Mouse (Mus musculus): ENCODE results near the gene Meis2. TPM values are rescaled to one million over a fixed set of nuclear protein-coding genes. Genes with fewer than 3 reads are reported as not detected.
A peak's percentile ranks its signal among the peaks of the same experiment; 100 is the strongest.

The Meis2 gene
- polyA plus RNA-seq, 1 experiment from 2014 or later: 53.0 TPM

DNA sequence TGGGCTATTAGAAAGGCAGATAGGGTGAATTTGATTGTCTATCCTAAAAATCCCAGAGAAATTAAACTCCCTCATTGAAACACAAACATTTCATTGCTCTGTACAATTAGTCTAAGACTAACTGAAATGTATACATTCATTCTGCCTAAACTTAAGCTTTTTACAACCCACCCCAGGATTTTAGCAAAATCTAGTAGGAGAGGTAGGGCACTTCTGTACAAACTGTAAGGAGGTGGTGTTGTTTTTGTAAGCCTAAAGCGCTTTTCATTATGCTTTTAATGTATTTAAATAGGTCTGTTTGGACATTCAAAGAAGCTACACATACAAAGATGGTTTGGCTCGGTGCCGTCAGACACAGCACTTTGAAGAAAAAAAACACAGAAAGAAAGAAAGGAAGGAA, 8.4 kb upstream of the Meis2 start:
- ATAC-seq (ENCODE audit: insufficient read depth, low FRiP score, low read depth): no peak
- 38% methylated on average over 3 of the region's 3 CpGs for WGBS
- Histone ChIP-seq H3K9me3 (no peaks in the 10 kb centered on the region), H3K36me3 (no peaks in the 10 kb centered on the region), H3K4me2 (peak overlapping the region; percentile 72; the same call in 1 of the 2 replicates), H3K4me3 (replicated peaks) (no peak overlapping the region), H3K27ac (no peak overlapping the region), H3K4me1 (no peaks in the 10 kb centered on the region), H3K27me3 (replicated peaks) (no peaks in the 10 kb centered on the region), H3K9ac (no peak overlapping the region)

DNA sequence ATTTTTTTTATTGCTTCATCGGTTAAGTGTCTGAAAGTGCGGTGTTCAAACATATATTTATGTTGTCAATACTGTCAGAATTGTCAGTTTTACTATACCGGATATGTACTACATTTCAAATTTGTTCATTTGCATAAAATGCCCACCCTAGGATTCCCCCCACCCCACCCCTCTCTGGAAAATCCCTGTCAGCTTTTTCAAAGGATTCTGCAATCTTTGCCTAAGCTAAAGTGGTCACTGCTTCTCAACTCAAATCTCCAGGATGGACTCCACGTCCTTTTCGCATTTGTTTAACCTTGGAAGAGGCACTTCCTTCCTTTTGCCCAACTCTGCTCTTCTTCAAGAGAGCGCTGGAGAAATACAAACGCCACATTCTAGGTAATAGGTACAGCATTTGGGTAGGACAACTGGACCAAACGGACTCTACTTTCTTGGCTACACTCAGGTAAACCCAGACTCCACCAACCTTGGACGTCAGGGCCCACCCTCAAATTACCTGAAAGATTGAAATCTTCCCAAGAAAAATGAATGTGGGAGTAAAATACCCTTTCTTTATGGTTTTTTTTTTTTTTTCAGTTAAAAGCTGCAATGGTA, 7.8 kb upstream of the Meis2 start:
- no peaks in the 10 kb centered on the region for H3K4me1 ChIP-seq
- H3K27me3 ChIP-seq (replicated peaks): no peaks in the 10 kb centered on the region
- no peak overlapping the region for H3K9ac ChIP-seq
- H3K27ac ChIP-seq: peak overlapping the region; percentile 35; the same call in 1 of the 2 replicates
- no peaks in the 10 kb centered on the region for H3K36me3 ChIP-seq
- H3K4me2 ChIP-seq: 0 out of 2 replicates have a peak overlapping the region, but pooled peaks have one; percentile 14
- ATAC-seq (ENCODE audit: insufficient read depth, low FRiP score, low read depth): no peak
- H3K9me3 ChIP-seq: no peaks in the 10 kb centered on the region
- H3K4me3 ChIP-seq (replicated peaks): no peak overlapping the region
- WGBS: 38% methylated on average over 9 of the region's 9 CpGs

DNA sequence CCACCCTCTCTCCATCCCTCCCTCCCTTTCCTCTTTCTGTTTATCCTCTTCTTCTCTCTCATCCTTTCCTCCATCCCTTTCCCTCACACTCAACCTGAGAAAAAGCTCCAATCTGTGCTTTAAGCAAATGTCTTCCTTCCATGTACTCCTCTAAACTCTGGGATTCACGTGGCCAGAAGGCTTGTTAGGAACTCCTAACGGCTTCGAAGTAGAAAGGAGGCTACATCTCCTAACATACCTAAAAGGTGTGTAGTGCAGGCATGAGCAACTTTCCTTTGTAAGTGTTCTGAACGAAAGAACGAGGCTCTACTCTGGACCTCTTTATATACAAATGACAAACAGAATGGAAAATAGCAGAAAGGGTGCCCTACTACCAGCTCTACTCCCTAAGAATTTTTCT, 7.1 kb upstream of the Meis2 start:
- 28% methylated on average over 5 of the region's 5 CpGs for WGBS
- Histone ChIP-seq H3K4me3 (replicated peaks) (peak overlapping the region; percentile 69), H3K9me3 (no peaks in the 10 kb centered on the region), H3K27ac (peak overlapping the region; percentile 55; the same call in 1 of the 2 replicates), H3K4me1 (no peaks in the 10 kb centered on the region), H3K36me3 (no peaks in the 10 kb centered on the region), H3K4me2 (peak overlapping the region; percentile 71), H3K27me3 (replicated peaks) (no peaks in the 10 kb centered on the region), H3K9ac (no peak overlapping the region)
- ATAC-seq (ENCODE audit: insufficient read depth, low FRiP score, low read depth): no peak

DNA sequence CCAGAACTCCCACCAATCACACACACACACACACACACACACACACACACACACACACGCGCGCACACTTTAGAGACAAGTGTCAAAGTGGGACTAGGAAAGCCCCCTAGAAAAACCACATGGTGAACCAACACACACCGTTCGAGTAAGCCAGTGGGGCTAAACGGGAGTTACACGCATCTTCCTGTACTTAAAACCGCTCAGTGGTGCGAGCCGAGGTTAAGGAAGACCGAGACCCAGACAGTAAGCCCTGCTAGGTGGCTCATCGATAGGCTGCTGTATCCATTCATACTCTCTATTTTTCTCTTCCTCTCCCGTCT, 6.6 kb upstream of the Meis2 start:
- Histone ChIP-seq H3K27me3 (replicated peaks) (no peaks in the 10 kb centered on the region), H3K27ac (peak overlapping the region; percentile 55; the same call in 1 of the 2 replicates), H3K9ac (no peak overlapping the region), H3K36me3 (no peaks in the 10 kb centered on the region), H3K4me3 (replicated peaks) (peak overlapping the region; percentile 69), H3K9me3 (no peaks in the 10 kb centered on the region), H3K4me1 (no peaks in the 10 kb centered on the region), H3K4me2 (peak overlapping the region; percentile 71)
- no peak for ATAC-seq (ENCODE audit: insufficient read depth, low FRiP score, low read depth)
- 13% methylated on average over 13 of the region's 13 CpGs for WGBS

DNA sequence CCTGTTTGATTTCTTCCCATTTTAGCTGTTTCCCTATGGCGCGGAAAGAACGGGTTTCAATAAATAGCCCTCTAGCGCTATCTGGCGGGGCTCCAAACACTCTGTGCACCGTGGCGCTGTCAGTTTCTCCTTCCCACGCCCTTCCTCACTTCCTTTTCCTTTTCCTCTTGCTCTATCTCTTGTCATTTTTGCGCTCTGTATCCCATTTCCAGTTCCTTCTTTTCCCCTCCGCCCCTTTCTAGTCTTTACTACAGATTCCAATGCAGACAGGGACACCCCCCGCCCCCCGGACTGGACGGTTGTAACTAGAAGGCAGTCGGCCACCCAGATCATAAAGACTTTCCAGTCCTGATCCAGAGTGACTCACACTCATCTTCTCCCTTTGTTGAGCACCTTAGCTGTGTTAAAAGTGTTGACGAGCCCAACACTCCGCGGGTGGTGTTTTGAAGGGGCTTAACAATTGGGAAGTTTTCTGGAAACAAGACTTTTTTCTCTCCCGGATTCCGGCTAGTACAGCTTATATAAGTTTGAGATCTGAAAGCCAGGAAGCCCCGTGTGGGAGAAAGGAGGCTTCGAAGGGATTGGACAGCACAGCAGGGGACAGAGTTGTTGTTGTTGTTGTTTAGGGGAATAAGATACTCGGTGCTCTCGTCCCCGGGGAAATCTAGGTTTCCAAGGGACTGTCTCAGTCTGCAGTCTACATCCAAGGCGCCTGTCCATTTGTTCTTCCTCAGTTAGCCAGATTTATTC, 6.1 kb upstream of the Meis2 start:
- 4% methylated on average over 25 of the region's 25 CpGs for WGBS
- no peaks in the 10 kb centered on the region for H3K4me1 ChIP-seq
- H3K4me2 ChIP-seq: peak overlapping the region; percentile 71
- no peaks in the 10 kb centered on the region for H3K27me3 ChIP-seq (replicated peaks)
- H3K27ac ChIP-seq: peak overlapping the region; percentile 55; the same call in 1 of the 2 replicates
- peak overlapping the region; percentile 69 for H3K4me3 ChIP-seq (replicated peaks)
- H3K9ac ChIP-seq: peak overlapping the region; percentile 25; the same call in 1 of the 2 replicates
- H3K36me3 ChIP-seq: no peaks in the 10 kb centered on the region
- ATAC-seq (ENCODE audit: insufficient read depth, low FRiP score, low read depth): no peak
- H3K9me3 ChIP-seq: no peaks in the 10 kb centered on the region

DNA sequence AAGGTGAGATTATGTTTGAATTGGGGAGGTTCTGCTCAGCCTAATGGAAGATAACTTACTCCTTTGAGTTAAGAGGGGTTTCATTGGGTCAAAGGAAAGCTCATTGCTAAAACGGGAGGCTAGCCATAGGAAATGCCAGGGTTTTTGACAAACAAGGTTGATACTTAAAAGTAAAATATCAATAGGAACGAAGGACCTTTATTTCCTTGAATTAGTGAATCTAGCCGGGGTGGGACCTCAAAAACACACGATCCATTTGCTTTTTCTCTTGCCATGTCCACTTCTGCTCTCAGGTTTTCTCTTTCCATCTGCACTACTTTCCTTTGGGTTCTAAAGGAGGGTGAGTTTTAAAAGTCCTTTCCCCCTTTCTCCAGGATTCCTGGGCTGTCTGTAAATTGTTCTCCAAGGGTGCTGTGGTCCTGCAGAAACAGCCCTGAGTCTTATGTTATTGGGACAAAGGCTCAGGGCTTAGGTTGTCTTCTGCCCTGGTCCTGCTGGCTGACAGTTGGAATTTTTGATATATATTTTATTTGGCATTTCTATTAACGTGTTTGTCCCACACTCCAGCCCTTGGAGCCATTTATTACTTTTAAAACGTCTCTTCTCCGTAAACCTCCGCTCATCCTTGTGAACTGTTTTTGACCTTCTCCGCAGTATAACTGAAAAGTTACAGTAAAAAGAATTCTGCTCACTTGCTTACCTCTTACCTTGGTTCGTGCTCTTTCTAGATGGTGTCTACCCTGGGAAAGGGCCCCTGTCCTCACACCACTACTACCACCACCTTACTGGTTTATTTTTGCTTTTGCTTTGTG, 5.2 kb upstream of the Meis2 start:
- Histone ChIP-seq H3K27ac (peak overlapping the region; percentile 55), H3K4me2 (peak overlapping the region; percentile 71), H3K27me3 (replicated peaks) (no peaks in the 10 kb centered on the region), H3K36me3 (no peaks in the 10 kb centered on the region), H3K4me3 (replicated peaks) (peak overlapping the region; percentile 69), H3K4me1 (no peaks in the 10 kb centered on the region), H3K9me3 (no peaks in the 10 kb centered on the region), H3K9ac (no peak overlapping the region; the same call in 1 of the 2 replicates)
- 22% methylated on average over 10 of the region's 10 CpGs for WGBS
- ATAC-seq (ENCODE audit: insufficient read depth, low FRiP score, low read depth): no peak

DNA sequence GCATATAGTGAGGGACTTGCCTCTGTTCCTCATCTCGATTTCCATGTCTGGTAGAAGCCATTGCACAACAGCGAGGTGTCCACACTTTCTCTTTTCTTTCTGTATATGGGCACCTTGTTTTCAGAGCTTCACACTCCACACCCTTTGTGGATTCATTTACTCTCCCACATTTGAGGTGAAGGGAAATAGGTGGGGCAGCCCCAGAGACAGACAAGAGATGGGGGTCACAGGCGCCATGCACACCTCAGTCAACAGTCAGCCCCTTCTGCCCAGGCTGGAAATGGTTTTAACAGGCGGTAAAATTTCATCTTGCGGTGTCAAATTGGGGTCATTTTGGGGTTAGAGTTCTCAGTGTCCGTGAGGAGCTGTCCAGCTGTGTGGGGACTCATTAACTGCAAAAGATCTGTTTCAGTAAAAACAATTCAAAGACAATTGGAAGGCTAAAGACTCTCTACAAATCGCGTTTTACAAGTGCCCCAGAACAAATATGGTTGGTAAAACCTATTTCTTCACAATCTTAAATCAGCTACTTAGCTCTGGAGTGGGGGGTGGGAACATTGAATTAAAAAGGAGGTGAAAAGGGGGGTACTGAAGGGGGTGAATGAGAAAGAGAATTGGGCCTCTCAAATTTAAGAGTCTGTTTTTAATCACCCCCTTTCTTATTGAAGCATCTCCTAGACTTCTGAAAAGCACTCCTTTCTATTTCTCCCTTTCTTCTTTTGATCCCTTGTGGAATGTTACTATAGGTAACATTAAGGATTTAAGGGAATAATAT, 4.0 kb upstream of the Meis2 start:
- no peaks in the 10 kb centered on the region for H3K4me1 ChIP-seq
- H3K9ac ChIP-seq: peak overlapping the region; percentile 25; the same call in 1 of the 2 replicates
- no peaks in the 10 kb centered on the region for H3K9me3 ChIP-seq
- WGBS: 20% methylated on average over 8 of the region's 8 CpGs
- H3K4me3 ChIP-seq (replicated peaks): peak overlapping the region; percentile 69
- H3K36me3 ChIP-seq: no peaks in the 10 kb centered on the region
- no peaks in the 10 kb centered on the region for H3K27me3 ChIP-seq (replicated peaks)
- peak overlapping the region; percentile 61 for H3K27ac ChIP-seq
- ATAC-seq (ENCODE audit: insufficient read depth, low FRiP score, low read depth): no peak
- peak overlapping the region; percentile 71 for H3K4me2 ChIP-seq

DNA sequence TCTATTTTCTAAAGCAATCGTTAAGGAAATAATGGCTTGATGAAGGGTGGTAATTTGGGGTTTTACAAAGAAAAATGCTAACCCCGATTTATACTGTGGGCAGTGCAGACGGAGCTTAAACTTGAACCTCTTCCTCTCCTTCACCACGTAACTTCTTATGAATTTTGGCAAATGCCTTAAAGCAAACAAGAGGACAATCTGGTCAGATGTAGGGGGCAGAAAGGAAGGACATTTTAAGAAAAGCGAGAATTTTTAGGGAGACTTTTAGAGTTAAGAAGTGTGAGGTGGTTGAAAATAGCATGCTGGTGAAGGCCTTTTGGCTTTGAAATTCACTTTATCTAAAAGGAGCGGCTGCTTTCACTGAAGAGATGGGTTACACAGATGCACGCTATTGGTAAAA, 3.3 kb upstream of the Meis2 start:
- Histone ChIP-seq H3K9me3 (no peaks in the 10 kb centered on the region), H3K9ac (peak overlapping the region; percentile 25; the same call in 1 of the 2 replicates), H3K4me3 (replicated peaks) (peak overlapping the region; percentile 69), H3K4me1 (no peaks in the 10 kb centered on the region), H3K27ac (peak overlapping the region; percentile 61; the same call in 1 of the 2 replicates), H3K4me2 (peak overlapping the region; percentile 71), H3K36me3 (no peaks in the 10 kb centered on the region), H3K27me3 (replicated peaks) (no peaks in the 10 kb centered on the region)
- ATAC-seq (ENCODE audit: insufficient read depth, low FRiP score, low read depth): no peak
- WGBS: 25% methylated on average over 7 of the region's 7 CpGs

DNA sequence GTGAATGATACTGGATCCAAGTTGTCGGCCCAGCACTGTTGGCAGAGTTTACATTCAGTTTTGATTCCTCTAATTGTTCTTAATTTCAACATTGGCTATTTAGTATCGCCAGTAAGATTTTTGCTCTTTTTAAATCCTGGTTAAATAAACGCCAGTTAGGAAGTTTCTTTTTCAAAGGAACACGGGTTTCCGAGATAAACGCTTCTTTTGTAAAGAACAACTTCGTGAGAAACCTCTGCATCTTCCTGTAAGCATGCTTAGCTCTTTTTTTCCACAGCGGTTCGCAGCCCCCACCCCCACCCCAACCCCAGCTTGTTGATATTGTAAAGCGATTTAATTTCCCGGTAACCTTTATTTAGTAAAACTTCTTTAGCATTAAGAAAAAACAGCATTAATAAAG, 2.8 kb upstream of the Meis2 start:
- WGBS: 10% methylated on average over 11 of the region's 11 CpGs
- Histone ChIP-seq H3K27ac (peak overlapping the region; percentile 99), H3K4me1 (no peaks in the 10 kb centered on the region), H3K27me3 (replicated peaks) (no peaks in the 10 kb centered on the region), H3K9ac (peak overlapping the region; percentile 48; the same call in 1 of the 2 replicates), H3K36me3 (no peaks in the 10 kb centered on the region), H3K9me3 (no peaks in the 10 kb centered on the region), H3K4me2 (peak overlapping the region; percentile 71), H3K4me3 (replicated peaks) (peak overlapping the region; percentile 69)
- no peak for ATAC-seq (ENCODE audit: insufficient read depth, low FRiP score, low read depth)

DNA sequence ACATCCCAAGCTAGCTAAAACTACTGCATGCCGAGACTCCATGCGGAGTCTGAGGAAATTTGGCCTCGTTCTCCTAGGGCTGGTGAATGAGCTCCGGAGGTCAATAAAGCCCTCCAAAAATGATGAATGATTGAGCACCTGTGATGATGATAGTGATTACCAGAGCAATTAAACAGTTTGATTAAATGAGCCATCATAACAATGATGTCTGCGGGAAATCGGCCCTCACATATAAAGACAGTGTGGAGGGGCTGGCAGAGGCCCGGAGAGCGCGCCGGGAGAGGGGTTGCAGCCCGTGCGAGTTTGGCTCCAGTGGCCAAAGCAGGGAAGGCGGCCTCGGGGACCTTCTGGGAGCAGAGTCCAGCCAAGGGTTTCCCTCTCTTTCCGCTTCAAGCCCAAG, 2.1 kb upstream of the Meis2 start:
- H3K4me2 ChIP-seq: peak overlapping the region; percentile 71
- H3K36me3 ChIP-seq: no peaks in the 10 kb centered on the region
- ATAC-seq (ENCODE audit: insufficient read depth, low FRiP score, low read depth): no peak
- no peaks in the 10 kb centered on the region for H3K4me1 ChIP-seq
- 4% methylated on average over 15 of the region's 15 CpGs for WGBS
- no peaks in the 10 kb centered on the region for H3K27me3 ChIP-seq (replicated peaks)
- H3K9me3 ChIP-seq: no peaks in the 10 kb centered on the region
- peak overlapping the region; percentile 99 for H3K27ac ChIP-seq
- peak overlapping the region; percentile 69 for H3K4me3 ChIP-seq (replicated peaks)
- H3K9ac ChIP-seq: peak overlapping the region; percentile 48

DNA sequence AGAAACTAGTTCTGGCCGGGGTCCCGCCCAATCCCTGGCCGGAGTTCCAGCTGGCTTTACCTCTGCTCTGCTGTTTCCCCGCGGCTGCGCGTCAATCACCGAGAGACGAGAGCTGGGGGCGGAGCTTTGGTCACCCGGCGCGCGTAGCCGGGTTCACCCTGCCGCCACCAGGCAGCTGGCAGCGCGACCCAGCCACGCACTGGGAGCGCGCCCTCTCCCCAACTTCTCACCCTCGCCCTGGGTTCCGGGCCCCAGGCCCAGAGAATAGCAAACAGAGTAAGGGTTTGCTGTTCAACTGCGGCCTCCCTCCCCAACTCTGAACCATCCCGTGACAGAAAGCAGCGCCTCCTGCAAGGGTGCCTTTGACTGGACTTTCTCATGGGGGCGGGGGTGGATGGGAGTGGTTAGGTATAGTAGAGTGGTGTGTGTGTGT, 1.4 kb upstream of the Meis2 start:
- peak overlapping the region; percentile 69 for H3K4me3 ChIP-seq (replicated peaks)
- H3K27ac ChIP-seq: peak overlapping the region; percentile 99
- under 1% methylated on average over 27 of the region's 27 CpGs for WGBS
- no peaks in the 10 kb centered on the region for H3K4me1 ChIP-seq
- peak overlapping the region; percentile 46; the same call in 1 of the 2 replicates for H3K9ac ChIP-seq
- no peaks in the 10 kb centered on the region for H3K27me3 ChIP-seq (replicated peaks)
- H3K4me2 ChIP-seq: peak overlapping the region; percentile 71
- no peaks in the 10 kb centered on the region for H3K9me3 ChIP-seq
- H3K36me3 ChIP-seq: no peaks in the 10 kb centered on the region
- ATAC-seq (ENCODE audit: insufficient read depth, low FRiP score, low read depth): peak; percentile 67

All from stomach, embryonic 15.5 days (tissue).